Mouse (Mus musculus) ES-E14 (cell line): ENCODE data around the gene Egfem1. TPM values are rescaled to one million over a fixed set of nuclear protein-coding genes. Genes with fewer than 3 reads are reported as not detected.

Source experiments
- DNase-seq: peaks from one replicate; pipeline ENCODE4 v3.0.0-alpha.2; 2013; ENCODE audit warnings: low read depth, low spot score
- H3K27ac ChIP-seq: 2 replicates; pipeline ENCODE4 v1.5.1; 2012; ENCODE audit warnings: low read depth, mild to moderate bottlenecking, low read length, moderate library complexity, mixed read lengths; ENCODE audit not compliant: poor library complexity, insufficient read depth, severe bottlenecking
- H3K36me3 ChIP-seq: 2 replicates; pipeline ENCODE4 v1.6.1; 2012; ENCODE audit warnings: mild to moderate bottlenecking, low read length, moderate library complexity, mixed read lengths; ENCODE audit not compliant: control insufficient read depth, poor library complexity, insufficient read depth, severe bottlenecking
- H3K4me1 ChIP-seq, 2 experiments: fragments of 150-350 bp in 1 of 2; sonication (generic) in 1 of 2; 2 replicates each; pipeline ENCODE4 v1.6.1; 2012; ENCODE audit warnings: low read length in 2 of 2, mild to moderate bottlenecking in 1 of 2, mixed read lengths in 1 of 2; ENCODE audit not compliant: control insufficient read depth in 2 of 2, insufficient read depth in 2 of 2, poor library complexity in 1 of 2
- H3K4me3 ChIP-seq, 2 experiments: fragments of 150-350 bp in 1 of 2; sonication (generic) in 1 of 2; 2 replicates each; pipeline ENCODE4 v1.5.1; 2012; ENCODE audit warnings: low read length in 2 of 2, low read depth in 1 of 2, mild to moderate bottlenecking in 1 of 2, mixed read lengths in 1 of 2; ENCODE audit not compliant: insufficient read depth in 1 of 2, poor library complexity in 1 of 2, severe bottlenecking in 1 of 2
- H3K9ac ChIP-seq: 2 replicates; pipeline ENCODE4 v1.6.1; 2012; ENCODE audit warnings: low read depth, mild to moderate bottlenecking, low read length, mixed read lengths; ENCODE audit not compliant: poor library complexity, insufficient read depth, severe bottlenecking
- H3K9me3 ChIP-seq: fragments of 150-350 bp; sonication (generic); 2 replicates; pipeline ENCODE4 v1.6.1; 2012; ENCODE audit warnings: low read depth, mild to moderate bottlenecking, low read length; ENCODE audit not compliant: control insufficient read depth, insufficient read depth
- CHD2 ChIP-seq: IDR thresholded peaks from 2 replicates; pipeline ENCODE4 v1.6.1; 2014; ENCODE audit warnings: mild to moderate bottlenecking, low read depth, low read length, inconsistent platforms
- HCFC1 ChIP-seq: IDR thresholded peaks from 2 replicates; pipeline ENCODE4 v1.6.1; 2012; ENCODE audit warnings: low read length, inconsistent platforms, borderline replicate concordance; ENCODE audit not compliant: insufficient read depth
- MAFK ChIP-seq: IDR thresholded peaks from 2 replicates; pipeline ENCODE4 v1.6.1; 2014; ENCODE audit warnings: mild to moderate bottlenecking, low read depth, low read length, inconsistent platforms; ENCODE audit not compliant: insufficient read depth
- ZC3H11A ChIP-seq: IDR thresholded peaks from 2 replicates; pipeline ENCODE4 v1.6.1; 2012; ENCODE audit warnings: low read depth, mild to moderate bottlenecking, inconsistent platforms, low read length, borderline replicate concordance
- ZNF384 ChIP-seq: IDR thresholded peaks from 2 replicates; pipeline ENCODE4 v1.6.1; 2012; ENCODE audit warnings: low read depth, low read length, inconsistent platforms
- in situ Hi-C, 2 experiments: fragments of 600-800 bp; cut with MboI; formaldehyde crosslinking; loops; one replicate each; pipeline ENCODE4 v1.15.1; 2025; ENCODE audit warnings: low sequenced_read_pairs in 2 of 2, inconsistent platforms in 1 of 2; ENCODE audit not compliant: unreplicated experiment in 2 of 2
- total RNA-seq: library from RNA; depleted of rRNA; stranded (reverse); fragments of 300-350 nt; gene quantifications from 2 replicates; pipeline ENCODE4 v1.2.3, GENCODE M21; 2012

Egfem1 gene
- total RNA-seq, 1 experiment, result 0.18 TPM

DNA sequence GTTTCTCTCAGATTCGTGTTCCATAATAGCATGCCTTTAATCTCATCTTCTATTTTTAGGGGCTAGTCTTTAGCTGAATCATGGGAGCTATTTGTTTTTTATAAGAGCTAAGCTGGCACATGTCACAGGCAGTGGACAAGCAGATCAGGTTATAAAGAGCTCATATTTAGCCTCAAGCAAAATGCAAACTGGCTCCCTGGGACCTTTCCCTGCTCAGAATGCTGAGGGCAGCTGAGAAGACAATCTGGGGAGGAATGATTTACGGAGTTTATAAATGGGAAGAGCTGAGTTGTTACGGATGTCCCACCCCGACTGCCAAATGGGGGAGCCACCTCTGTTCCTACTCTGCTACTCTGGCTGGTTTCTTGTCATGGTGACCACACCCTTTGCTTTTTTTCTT is 153.7 kb downstream of the Egfem1 start:
- TF ChIP-seq ZNF384 (no peak), MAFK (no peak), HCFC1 (no peak), ZC3H11A (no peak), CHD2 (no peak)
- H3K36me3 ChIP-seq, result no peaks in the 10 kb centered on the region
- in situ Hi-C loops, result no loop called here
- no peak for DNase-seq
- H3K4me3 ChIP-seq, result no peak overlapping the region
- no peaks in the 10 kb centered on the region for H3K9me3 ChIP-seq
- no peak overlapping the region for H3K9ac ChIP-seq
- H3K27ac ChIP-seq, result no peak overlapping the region
- H3K4me1 ChIP-seq, result peaks cover 0 to 2% of the 10 kb centered on the region in 2 experiments; a peak in 1 of 4 replicates

DNA sequence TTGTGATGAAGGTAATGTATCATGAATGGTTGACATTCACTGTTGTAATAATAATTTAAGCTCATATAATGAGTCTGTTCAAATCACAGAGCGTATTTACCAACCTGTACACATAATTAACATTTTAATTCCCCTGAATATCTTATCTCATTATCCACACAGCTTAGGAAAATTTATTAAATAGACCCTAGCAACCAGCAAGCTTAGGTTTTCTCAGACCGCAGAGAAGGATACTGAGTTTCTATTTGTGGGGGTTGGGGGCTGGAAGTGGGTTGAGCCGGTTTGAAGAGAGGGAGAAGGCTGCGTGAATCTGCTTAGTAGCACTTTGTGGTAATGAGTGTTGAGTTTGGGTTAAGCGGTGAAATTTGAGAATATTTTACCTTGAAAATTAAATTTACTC is 154.7 kb downstream of the Egfem1 start:
- Histone ChIP-seq H3K9me3 (no peaks in the 10 kb centered on the region), H3K9ac (no peak overlapping the region), H3K4me1 (peaks cover 0 to 2% of the 10 kb centered on the region in 2 experiments; a peak in 1 of 4 replicates), H3K27ac (no peak overlapping the region), H3K4me3 (no peak overlapping the region), H3K36me3 (no peaks in the 10 kb centered on the region)
- in situ Hi-C loops, result no loop called here
- DNase-seq, result no peak
- TF ChIP-seq CHD2 (no peak), MAFK (no peak), HCFC1 (no peak), ZC3H11A (no peak), ZNF384 (no peak)

DNA sequence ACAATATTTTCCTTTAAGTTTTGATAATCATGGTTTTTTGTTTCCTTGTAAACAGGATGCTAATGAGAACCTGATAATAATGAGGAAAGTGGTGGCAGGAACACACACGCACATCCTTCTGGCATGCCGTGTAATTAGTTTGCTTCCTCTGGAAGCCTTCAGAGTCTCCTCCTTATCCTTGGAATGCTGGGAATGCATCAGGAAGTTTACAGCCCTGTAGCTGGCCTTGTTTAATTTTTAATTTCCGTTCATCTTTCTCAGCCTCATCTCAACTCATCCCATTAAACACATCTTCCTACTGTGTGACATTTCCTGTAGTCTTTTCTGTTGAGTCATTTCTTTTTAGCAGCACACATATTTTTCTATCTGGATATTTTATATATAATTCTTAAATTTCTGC is 161.8 kb downstream of the Egfem1 start:
- in situ Hi-C loops, result no loop called here
- DNase-seq, result no peak
- TF ChIP-seq MAFK, result no peak
- TF ChIP-seq HCFC1, result no peak
- no peak for TF ChIP-seq CHD2
- TF ChIP-seq ZC3H11A, result no peak
- no peak for TF ChIP-seq ZNF384
- H3K27ac ChIP-seq, result no peak overlapping the region
- H3K9me3 ChIP-seq, result no peaks in the 10 kb centered on the region
- H3K9ac ChIP-seq, result no peak overlapping the region
- H3K36me3 ChIP-seq, result no peaks in the 10 kb centered on the region
- no peak overlapping the region for H3K4me3 ChIP-seq
- H3K4me1 ChIP-seq, result no peaks in the 10 kb centered on the region

DNA sequence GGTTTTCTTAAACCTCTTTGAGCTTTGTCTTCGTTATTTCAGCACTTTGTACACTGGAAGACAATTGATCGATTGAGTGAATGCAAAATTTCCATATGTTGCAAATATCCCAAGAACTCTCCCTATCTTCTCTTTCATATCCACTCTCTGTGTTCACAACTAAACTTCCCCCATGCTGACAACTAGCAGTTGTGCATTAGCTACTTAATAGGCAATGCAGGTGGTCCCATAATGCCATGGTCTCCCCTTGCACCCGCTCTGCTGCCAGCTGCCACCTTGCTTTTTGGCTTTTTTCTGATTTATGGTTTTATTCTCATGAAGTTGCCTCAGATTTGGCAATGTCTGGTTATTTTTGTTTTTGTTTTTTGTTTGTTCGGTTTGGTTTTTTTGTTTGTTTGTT is 209.8 kb downstream of the Egfem1 start:
- Histone ChIP-seq H3K4me3 (no peak overlapping the region), H3K27ac (no peak overlapping the region), H3K4me1 (no peaks in the 10 kb centered on the region), H3K36me3 (no peaks in the 10 kb centered on the region), H3K9ac (no peak overlapping the region), H3K9me3 (no peaks in the 10 kb centered on the region)
- in situ Hi-C loops, result no loop called here
- TF ChIP-seq CHD2 (no peak), ZC3H11A (no peak), HCFC1 (no peak), ZNF384 (no peak), MAFK (no peak)
- no peak for DNase-seq

DNA sequence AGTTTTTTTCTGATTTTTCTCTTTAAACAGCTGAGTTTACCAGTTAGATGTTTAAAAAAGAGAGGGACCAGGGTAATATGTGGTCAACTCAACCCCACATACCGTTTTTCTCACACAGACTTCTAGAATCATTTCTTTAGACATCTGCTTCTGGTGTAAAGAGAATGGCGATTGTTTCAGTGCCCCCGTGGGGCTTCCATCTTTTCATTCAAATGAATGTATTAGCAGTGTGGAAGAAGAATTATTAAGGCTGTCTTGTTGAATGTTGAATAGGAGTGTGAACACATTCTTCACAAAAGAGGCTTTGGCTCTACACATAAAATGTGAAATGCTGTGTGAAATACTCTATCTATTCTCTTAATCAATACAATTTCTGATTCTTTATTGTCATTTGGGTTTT is 210.4 kb downstream of the Egfem1 start:
- DNase-seq, result no peak
- no peak overlapping the region for H3K9ac ChIP-seq
- no peak overlapping the region for H3K27ac ChIP-seq
- in situ Hi-C loops, result no loop called here
- H3K4me3 ChIP-seq, result no peak overlapping the region
- no peaks in the 10 kb centered on the region for H3K4me1 ChIP-seq
- H3K36me3 ChIP-seq, result no peaks in the 10 kb centered on the region
- TF ChIP-seq CHD2 (no peak), ZNF384 (no peak), HCFC1 (no peak), MAFK (no peak), ZC3H11A (no peak)
- no peaks in the 10 kb centered on the region for H3K9me3 ChIP-seq
